Mouse (Mus musculus) heart, embryonic 14.5 days (tissue): ENCODE measurements around the gene Myom1. TPM values are rescaled to one million over a fixed set of nuclear protein-coding genes. Genes with fewer than 3 reads are reported as not detected.

ENCODE experiments used
- ATAC-seq: fragments of 200-750 bp; cut with Nextera tagmentation; 2 replicates; pipeline ENCODE4 v1.8.0; 2017; ENCODE audit warnings: low read depth, moderate TSS enrichment; ENCODE audit not compliant: insufficient number of reproducible peaks, insufficient read depth, low FRiP score
- H3K27ac ChIP-seq, 2 experiments: fragments of 200-500 bp in 1 of 2; fragments of 300-500 bp in 1 of 2; sonication (generic) in 1 of 2; replicated peaks in 1 of 2; 2 replicates each; pipeline ENCODE4 v1.5.1; 2012 to 2014; ENCODE audit warnings: low read depth in 2 of 2, low read length in 2 of 2, control low read depth in 1 of 2, mild to moderate bottlenecking in 1 of 2, mixed read lengths in 1 of 2; ENCODE audit not compliant: control insufficient read depth in 1 of 2, insufficient read depth in 1 of 2
- H3K27me3 ChIP-seq: fragments of 300-500 bp; sonication (generic); 2 replicates; pipeline ENCODE4 v1.6.1; 2014; ENCODE audit warnings: mild to moderate bottlenecking, low read length, control low read depth; ENCODE audit not compliant: control insufficient read depth, insufficient read depth
- H3K36me3 ChIP-seq: fragments of 300-500 bp; sonication (generic); 2 replicates; pipeline ENCODE4 v1.6.1; 2014; ENCODE audit warnings: mild to moderate bottlenecking, control low read depth, low read length, mixed read lengths; ENCODE audit not compliant: control insufficient read depth, insufficient read depth
- H3K4me1 ChIP-seq, 2 experiments: fragments of 200-500 bp in 1 of 2; fragments of 300-500 bp in 1 of 2; sonication (generic) in 1 of 2; 2 replicates each; pipeline ENCODE4 v1.6.1; 2012 to 2014; ENCODE audit warnings: low read length in 2 of 2, control low read depth in 1 of 2, mixed read lengths in 1 of 2; ENCODE audit not compliant: control insufficient read depth in 2 of 2, insufficient read depth in 2 of 2
- H3K4me2 ChIP-seq: fragments of 300-500 bp; sonication (generic); 2 replicates; pipeline ENCODE4 v1.6.1; 2014; ENCODE audit warnings: mild to moderate bottlenecking, low read length
- H3K4me3 ChIP-seq, 2 experiments: fragments of 200-500 bp in 1 of 2; fragments of 300-500 bp in 1 of 2; sonication (generic) in 1 of 2; 2 replicates each; pipeline ENCODE4 v1.5.1; 2012 to 2014; ENCODE audit warnings: low read length in 2 of 2, mild to moderate bottlenecking in 2 of 2, control low read depth in 1 of 2, low read depth in 1 of 2, moderate library complexity in 1 of 2; ENCODE audit not compliant: control insufficient read depth in 1 of 2, insufficient read depth in 1 of 2
- H3K9ac ChIP-seq: fragments of 300-500 bp; sonication (generic); 2 replicates; pipeline ENCODE4 v1.6.1; 2014; ENCODE audit warnings: mild to moderate bottlenecking, low read length
- H3K9me3 ChIP-seq: fragments of 300-500 bp; sonication (generic); 2 replicates; pipeline ENCODE4 v1.6.1; 2016; ENCODE audit warnings: low read length, control low read depth; ENCODE audit not compliant: control insufficient read depth
- WGBS: fragments of 180-500 bp; shearing (Covaris S2); extraction: QIAGEN DNeasy Blood & Tissue Kit; methylation state at CpG from one replicate; pipeline ENCODE4 v1.1.7; 2014; 5-methylcytosine and 5-hydroxymethylcytosine counted together
- polyA plus RNA-seq: library from polyadenylated mRNA; unstranded; fragments of >200 nt; fragmentation: Nextera tagmentation; extraction: Ambion mirVana; gene quantifications from 2 replicates; pipeline ENCODE4 v1.2.1, GENCODE M21; 2014

Gene Myom1
- polyA plus RNA-seq, 1 experiment from 2014 or later, result 273 TPM

DNA sequence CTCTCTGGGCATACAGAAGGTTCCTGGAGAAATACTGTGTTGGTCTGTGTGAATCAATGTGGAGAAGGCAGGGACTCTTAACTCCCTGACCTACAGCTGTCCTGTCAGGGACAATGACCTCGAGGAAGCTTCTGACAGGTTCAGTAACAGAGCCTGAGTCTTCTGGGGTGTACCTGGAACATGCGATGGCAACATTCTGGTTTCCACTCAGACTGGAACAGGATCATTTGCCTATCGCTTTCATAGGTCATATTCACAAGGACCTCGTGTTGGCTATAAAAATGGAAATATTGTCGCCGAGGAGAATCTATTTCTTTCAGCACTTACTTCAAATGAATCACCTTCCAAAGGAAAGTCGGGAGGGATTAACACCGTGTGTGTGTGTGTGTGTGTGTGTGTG, 23.5 kb downstream of the Myom1 start:
- WGBS, result 61% methylated on average over 8 of the region's 8 CpGs
- H3K4me3 ChIP-seq, result no peak overlapping the region
- ATAC-seq, result no peak
- H3K36me3 ChIP-seq, result peaks cover 71% of the 10 kb centered on the region
- no peak overlapping the region for H3K9ac ChIP-seq
- H3K4me2 ChIP-seq, result peak overlapping the region; percentile 45
- no peak overlapping the region; a peak in 1 of 4 replicates for H3K27ac ChIP-seq
- H3K27me3 ChIP-seq, result no peaks in the 10 kb centered on the region
- H3K4me1 ChIP-seq, result peaks cover 17 to 57% of the 10 kb centered on the region in 2 experiments
- H3K9me3 ChIP-seq, result no peaks in the 10 kb centered on the region

DNA sequence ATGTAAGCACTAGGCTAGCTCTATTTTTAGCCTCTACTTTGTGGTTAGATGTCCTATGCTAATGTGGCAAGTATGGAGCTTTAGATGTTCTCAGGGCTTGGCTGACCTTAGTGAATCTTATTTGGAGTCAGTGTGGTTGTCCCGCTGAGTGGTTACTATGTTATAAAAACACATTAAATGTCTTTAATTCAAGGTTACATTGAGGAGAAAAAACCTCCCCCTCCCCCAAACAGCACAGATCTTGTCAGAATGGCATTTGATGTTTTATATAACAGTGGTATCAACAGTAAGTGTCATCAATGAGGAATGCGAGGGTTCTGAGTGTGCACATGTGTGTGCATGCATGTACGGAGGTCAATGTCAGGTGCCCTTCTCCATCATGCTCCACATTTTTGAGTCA, 24.8 kb downstream of the Myom1 start:
- H3K9ac ChIP-seq, result peak overlapping the region; percentile 38; the same call in 1 of the 2 replicates
- H3K4me3 ChIP-seq, result no peak overlapping the region
- ATAC-seq, result no peak
- WGBS, result 57% methylated on average over 3 of the region's 3 CpGs
- peaks cover 17 to 50% of the 10 kb centered on the region in 2 experiments for H3K4me1 ChIP-seq
- no peaks in the 10 kb centered on the region for H3K9me3 ChIP-seq
- H3K27ac ChIP-seq, result 0 out of 4 replicates have a peak overlapping the region, but pooled peaks of 1 of the 2 experiments have one; percentile 33
- H3K36me3 ChIP-seq, result peaks cover 80% of the 10 kb centered on the region
- H3K4me2 ChIP-seq, result peak overlapping the region; percentile 45
- H3K27me3 ChIP-seq, result no peaks in the 10 kb centered on the region

GRCm38 (mm10) chr17:71032719-71033118, 30.3 kb downstream of the Myom1 start:
- Histone ChIP-seq H3K9me3 (no peaks in the 10 kb centered on the region), H3K27me3 (no peaks in the 10 kb centered on the region), H3K4me1 (peaks cover 1 to 13% of the 10 kb centered on the region in 2 experiments; a peak in 3 of 4 replicates), H3K36me3 (peaks cover 76% of the 10 kb centered on the region), H3K4me2 (no peak overlapping the region), H3K4me3 (no peak overlapping the region), H3K9ac (no peak overlapping the region), H3K27ac (no peak overlapping the region)
- ATAC-seq, result no peak
- 80% methylated on average over 10 of the region's 10 CpGs for WGBS

- H3K9ac ChIP-seq, result no peak overlapping the region
- no peak overlapping the region for H3K4me2 ChIP-seq
- peaks cover 5 to 25% of the 10 kb centered on the region in 2 experiments for H3K4me1 ChIP-seq
- ATAC-seq, result no peak
- no peaks in the 10 kb centered on the region for H3K27me3 ChIP-seq
- H3K36me3 ChIP-seq, result peaks cover 86% of the 10 kb centered on the region
- H3K4me3 ChIP-seq, result no peak overlapping the region
- no peak overlapping the region for H3K27ac ChIP-seq
- 43% methylated on average over 5 of the region's 5 CpGs for WGBS
- no peaks in the 10 kb centered on the region for H3K9me3 ChIP-seq
Measured at GRCm38 (mm10) chr17:71034472-71034871, 32.0 kb downstream of the Myom1 start.

- Histone ChIP-seq H3K4me2 (no peak overlapping the region), H3K4me3 (no peak overlapping the region), H3K9me3 (no peaks in the 10 kb centered on the region), H3K27ac (no peak overlapping the region), H3K27me3 (no peaks in the 10 kb centered on the region), H3K4me1 (peaks cover 16 to 42% of the 10 kb centered on the region in 2 experiments), H3K36me3 (peaks cover 90% of the 10 kb centered on the region), H3K9ac (no peak overlapping the region)
- no peak for ATAC-seq
- 71% methylated on average over 7 of the region's 7 CpGs for WGBS
Measured at GRCm38 (mm10) chr17:71037188-71037587, 34.8 kb downstream of the Myom1 start.

DNA sequence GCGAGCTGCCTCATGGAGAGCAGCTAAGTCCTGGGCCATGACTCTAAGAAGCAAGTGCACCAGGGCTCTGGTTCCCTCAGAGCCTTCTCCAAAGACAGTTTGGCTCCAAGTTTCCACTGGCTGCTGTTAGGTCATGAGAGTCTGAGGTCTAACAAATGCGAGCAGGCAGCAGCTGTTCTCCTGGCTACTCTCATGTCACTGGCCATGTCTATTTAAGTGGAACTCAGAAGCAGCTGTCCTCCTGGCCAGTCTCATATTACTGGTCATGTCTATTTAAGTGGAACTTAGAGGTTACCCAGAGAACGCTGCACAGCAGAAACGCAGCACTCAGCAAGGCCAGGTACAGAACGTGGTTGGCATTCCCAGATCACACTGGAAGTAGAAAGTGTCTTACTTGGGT, 36.4 kb downstream of the Myom1 start:
- 39% methylated on average over 5 of the region's 5 CpGs for WGBS
- no peak overlapping the region for H3K4me3 ChIP-seq
- peaks cover 16 to 39% of the 10 kb centered on the region in 2 experiments for H3K4me1 ChIP-seq
- no peak overlapping the region for H3K9ac ChIP-seq
- H3K36me3 ChIP-seq, result peaks cover 94% of the 10 kb centered on the region
- H3K27ac ChIP-seq, result peak overlapping the region; percentile 20 to 28; a peak in 3 of 4 replicates
- H3K9me3 ChIP-seq, result no peaks in the 10 kb centered on the region
- no peaks in the 10 kb centered on the region for H3K27me3 ChIP-seq
- ATAC-seq, result no peak; the same call in 1 of the 2 replicates
- no peak overlapping the region for H3K4me2 ChIP-seq

DNA sequence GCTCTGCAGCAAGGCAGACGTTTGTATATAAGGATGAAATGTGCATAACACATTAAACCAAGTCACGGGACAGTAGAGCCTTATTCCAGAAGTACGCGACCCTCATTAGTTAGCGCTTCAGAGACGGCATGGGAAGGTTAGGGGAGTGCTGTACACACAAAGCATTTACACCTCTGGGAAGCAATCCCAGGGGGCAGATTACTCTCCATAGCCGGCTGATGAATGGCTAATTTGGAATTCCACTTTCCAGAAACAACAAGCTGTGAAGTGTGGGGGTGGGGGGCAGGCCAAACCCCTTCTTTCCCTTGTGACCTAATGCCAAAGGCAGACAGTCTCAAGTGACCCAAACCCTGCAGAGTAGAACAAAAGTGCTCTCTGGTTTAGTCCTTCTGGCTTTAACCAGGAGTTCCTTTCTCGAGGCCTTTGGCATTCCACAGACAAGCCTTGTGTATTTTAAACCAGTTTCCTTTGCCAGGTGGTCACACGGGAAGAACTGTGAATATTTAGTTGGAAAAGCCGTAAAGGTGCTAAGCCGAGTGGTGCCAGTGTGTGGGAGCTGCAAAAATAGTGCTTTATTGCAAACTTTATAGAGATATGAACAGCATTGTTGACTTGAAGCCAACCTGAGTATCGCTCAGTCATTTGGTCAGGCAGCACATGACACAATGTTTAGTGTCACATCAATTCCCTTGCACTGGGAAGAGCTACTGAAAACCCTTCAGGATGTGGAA, 37.6 kb downstream of the Myom1 start:
- no peak overlapping the region for H3K4me3 ChIP-seq
- H3K4me2 ChIP-seq, result no peak overlapping the region
- ATAC-seq, result no peak
- H3K27me3 ChIP-seq, result no peaks in the 10 kb centered on the region
- peaks cover 98% of the 10 kb centered on the region for H3K36me3 ChIP-seq
- H3K9me3 ChIP-seq, result no peaks in the 10 kb centered on the region
- peak overlapping the region; percentile 6 to 55 for H3K27ac ChIP-seq
- 34% methylated on average over 12 of the region's 12 CpGs for WGBS
- no peak overlapping the region; the same call in 1 of the 2 replicates for H3K9ac ChIP-seq
- H3K4me1 ChIP-seq, result peaks cover 16 to 34% of the 10 kb centered on the region in 2 experiments

DNA sequence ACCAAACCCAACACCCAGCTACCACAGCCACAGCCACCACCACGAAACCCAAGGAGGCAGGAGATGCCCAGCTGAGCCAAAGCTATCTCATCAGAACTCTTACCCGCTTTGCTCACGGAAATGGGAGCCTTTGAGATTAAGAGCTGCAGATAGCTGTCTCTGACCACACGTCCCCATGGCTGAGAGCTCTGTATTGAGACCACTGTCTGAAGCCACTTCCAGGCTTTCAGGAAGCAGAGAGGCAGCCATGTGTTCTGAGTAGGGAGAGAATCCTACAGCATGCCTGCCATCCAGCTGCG, 38.1 kb downstream of the Myom1 start:
- Histone ChIP-seq H3K27ac (peak overlapping the region; percentile 6 to 55), H3K36me3 (peaks cover 98% of the 10 kb centered on the region), H3K4me3 (no peak overlapping the region), H3K27me3 (no peaks in the 10 kb centered on the region), H3K9me3 (no peaks in the 10 kb centered on the region), H3K9ac (no peak overlapping the region), H3K4me1 (peaks cover 16 to 34% of the 10 kb centered on the region in 2 experiments), H3K4me2 (no peak overlapping the region)
- no peak for ATAC-seq
- 44% methylated on average over 5 of the region's 5 CpGs for WGBS
